Mouse (Mus musculus): ENCODE measurements around the gene Slc24a4.

DNA sequence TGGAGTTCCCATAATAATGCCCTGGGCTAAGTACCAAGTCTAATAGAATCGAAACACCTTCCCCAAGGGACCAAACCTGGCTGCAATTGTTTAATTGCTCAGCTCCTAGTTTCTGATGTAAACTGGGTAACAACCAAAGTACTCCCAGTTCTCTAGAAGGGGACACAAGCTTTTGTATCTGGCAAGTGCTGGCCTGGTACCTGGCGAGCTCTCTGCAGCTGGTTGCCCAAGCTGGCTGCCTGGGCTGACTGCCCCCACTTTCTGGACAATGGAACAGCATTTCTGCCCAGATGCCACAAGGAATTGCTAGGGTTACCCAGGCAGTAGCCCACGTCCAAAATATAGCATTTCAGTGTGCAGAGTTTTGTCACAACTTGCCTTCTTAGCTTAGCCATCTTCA lies 12.0 kb upstream of the Slc24a4 start:
- no peak for TF ChIP-seq CTCF (IDR thresholded peaks at IDR 0.05; ENCODE audit: borderline replicate concordance, insufficient read depth, low read depth, low read length)
- TF ChIP-seq POLR2A (IDR thresholded peaks at IDR 0.05; ENCODE audit: borderline replicate concordance, insufficient read depth, low read length) = no peak

Data from cerebellum, adult 2 months (tissue).